Mouse (Mus musculus) c-Kit-positive CD71-positive TER-119-negative erythroid progenitor cells, embryonic 14.5 days (primary cell): ENCODE results near the gene Lpo.
A peak's percentile ranks its signal among the peaks of the same experiment; 100 is the strongest.

ENCODE experiments used
- DNase-seq: peaks from one replicate; pipeline ENCODE4 v3.0.0-alpha.2; 2013; ENCODE audit warnings: low read depth

The Lpo gene

DNA sequence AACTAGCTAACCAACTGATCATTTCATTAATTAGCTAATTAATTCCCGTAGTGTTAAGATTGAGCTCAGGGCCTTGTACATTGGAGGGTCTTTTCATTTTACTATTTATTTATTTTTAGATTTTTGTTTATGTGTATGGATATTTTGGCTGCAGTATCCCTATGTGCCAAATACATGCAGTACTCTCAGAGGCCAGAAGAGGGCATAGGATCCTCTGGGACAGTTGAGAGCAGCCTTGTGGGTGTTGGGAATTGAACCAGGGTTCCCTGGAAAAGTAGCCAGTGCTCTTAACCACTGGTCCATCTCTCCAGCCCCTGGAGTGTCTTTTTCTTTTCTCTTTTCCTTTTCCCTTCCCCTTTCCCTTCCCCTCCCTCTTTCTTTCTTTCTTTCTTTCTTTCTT, 22.6 kb downstream of the Lpo start:
- DNase-seq = peak; percentile 37

- no peak for DNase-seq
These were observed 25.5 kb downstream of the Lpo start for GRCm38 (mm10) chr11:87802621-87803020.

DNA sequence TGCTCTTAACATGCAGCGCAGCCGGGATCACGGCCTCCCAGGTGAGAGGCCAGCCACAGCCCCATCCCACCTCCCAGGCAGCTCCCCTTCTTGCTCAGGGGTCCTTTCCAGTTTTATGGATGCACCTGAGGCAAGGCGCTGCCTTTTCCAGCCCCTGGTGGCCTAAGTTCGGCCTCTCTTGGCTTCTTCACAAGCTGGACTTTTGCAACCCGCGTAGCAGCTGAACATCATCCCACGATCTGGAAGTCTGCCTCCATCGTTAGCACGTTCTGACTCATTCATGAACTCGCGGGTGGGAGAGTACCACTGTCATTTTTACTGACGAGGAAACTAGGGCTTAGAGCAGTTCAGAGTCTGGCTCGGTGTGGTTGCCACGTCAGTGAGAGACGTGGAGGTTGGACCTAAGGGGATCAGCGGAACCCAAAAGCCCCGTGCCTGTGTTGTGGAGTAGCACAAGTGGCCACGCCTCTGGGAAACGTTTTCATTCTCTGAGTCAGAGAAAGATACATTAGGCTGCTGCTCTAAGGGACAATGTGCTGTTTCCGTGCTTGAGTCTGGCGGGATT, 26.3 kb downstream of the Lpo start:
- no peak for DNase-seq

- DNase-seq = no peak
These were observed 34.6 kb downstream of the Lpo start, which contains the start of gene Mpo for GRCm38 (mm10) chr11:87793460-87793859. Gene Mpo (plus strand): TSS chr11:87793581.

GRCm38 (mm10) chr11:87790088-87790487, 38.0 kb downstream of the Lpo start:
- DNase-seq = no peak

GRCm38 (mm10) chr11:87780130-87780529, 48.0 kb downstream of the Lpo start:
- DNase-seq = no peak

DNA sequence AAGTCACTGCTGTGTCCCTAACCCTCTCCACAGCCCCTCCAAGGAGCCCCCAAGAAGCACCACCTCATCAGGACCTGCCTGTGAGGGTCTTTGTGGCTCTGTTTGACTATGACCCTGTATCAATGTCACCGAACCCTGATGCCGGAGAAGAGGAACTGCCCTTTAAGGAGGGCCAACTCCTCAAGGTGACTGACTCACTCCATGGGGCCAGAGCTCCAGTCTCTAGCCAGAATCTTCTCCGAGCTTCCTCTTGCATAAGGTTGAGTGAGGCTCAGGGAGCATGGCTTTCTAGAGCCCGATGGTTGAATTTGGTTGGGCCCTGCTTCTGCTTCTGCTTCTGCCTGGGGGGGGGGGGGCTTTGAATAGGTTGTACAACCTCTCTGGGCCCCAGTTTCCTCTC, 48.7 kb downstream of the Lpo start:
- DNase-seq = no peak

DNA sequence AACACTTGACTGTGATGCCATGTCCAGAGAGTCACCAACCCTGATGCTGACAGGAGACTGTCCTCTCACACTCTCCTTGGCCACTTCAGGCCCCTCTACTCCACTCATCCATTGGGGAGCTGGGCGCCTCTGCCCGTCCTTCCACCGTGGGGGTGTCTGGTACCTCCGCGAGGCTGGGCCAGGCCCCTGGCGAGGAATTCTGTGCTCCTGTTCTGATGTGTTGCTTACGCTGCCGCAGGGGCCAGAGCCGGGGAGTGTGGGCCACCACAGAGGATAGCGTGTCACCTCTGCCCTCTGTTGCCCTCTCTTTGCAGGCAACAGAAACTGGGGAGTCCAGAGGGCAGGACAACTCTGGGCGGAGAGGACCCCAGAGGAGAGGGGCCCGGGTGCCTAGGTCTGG, 49.2 kb downstream of the Lpo start:
- no peak for DNase-seq

DNA sequence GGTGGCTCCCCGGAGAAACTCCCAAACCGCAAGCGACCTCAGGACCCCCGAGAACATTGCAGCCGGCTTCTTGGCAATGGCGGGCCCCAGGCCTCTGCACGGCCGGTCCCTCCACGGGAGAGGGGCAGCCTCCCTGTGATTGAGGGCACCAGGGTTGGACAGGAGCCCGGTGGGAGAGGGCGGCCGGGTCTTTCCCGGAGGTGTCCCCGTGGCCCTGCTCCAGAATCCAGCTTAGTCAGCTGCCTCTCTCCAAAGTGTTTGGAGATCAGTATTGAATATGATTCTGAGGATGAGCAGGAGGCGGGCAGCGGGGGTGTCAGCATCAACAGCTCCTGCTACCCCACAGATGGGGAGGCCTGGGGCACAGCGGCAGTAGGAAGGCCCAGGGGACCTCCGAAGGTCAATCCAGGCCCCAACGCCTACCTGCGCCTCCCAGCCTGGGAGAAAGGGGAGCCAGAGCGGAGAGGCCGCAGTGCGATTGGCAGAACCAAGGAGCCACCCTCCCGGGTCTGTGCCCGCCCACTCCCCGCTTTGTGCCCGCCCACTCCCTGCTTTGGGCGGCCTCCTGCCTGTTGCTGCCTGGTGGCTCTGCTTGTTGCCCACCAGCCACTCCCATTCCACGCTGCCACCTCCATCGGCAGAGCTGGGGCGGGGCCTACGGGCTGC, 49.9 kb downstream of the Lpo start:
- DNase-seq = peak; percentile 51

DNA sequence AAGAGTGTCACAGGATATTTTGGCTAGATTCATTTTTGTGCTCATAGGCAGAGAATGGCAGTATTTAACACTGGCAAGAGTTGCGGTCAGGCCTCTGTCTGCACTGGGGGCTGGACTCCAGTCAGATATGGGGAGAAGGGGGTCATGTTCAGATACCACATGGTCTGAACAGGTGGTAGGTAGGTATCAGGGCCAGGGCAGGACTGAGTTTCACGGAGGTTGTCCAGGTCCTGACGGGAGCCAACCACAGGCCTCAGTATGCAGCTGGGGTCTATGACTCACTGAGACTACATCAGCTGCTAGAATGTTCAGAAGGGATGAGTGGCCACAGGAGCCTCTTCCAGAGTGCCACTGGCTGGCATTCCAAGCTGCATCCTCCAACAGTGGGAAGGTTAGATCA, 55.7 kb downstream of the Lpo start:
- no peak for DNase-seq

DNA sequence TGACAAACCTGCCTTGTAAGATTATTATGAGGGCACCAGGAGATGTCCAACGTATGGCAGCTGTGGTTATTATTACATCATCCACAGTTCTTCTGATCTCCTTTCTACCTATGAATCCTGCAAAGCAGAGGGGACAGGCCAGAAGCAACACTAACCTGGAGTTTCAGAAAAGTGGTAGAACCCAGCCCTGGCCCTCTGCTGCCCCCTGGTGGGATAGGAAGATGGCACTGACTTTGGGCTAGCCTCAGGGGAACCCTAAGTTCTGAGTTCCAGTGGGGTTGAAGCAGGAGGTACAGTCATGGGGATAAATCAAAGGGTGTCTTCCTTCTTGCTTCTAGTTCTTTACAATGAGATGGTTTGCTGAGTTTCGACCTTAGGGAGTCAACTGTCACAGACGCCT, 57.1 kb downstream of the Lpo start:
- peak; percentile 68 for DNase-seq

- no peak for DNase-seq
These were observed 59.3 kb downstream of the Lpo start for GRCm38 (mm10) chr11:87768745-87769144.

DNA sequence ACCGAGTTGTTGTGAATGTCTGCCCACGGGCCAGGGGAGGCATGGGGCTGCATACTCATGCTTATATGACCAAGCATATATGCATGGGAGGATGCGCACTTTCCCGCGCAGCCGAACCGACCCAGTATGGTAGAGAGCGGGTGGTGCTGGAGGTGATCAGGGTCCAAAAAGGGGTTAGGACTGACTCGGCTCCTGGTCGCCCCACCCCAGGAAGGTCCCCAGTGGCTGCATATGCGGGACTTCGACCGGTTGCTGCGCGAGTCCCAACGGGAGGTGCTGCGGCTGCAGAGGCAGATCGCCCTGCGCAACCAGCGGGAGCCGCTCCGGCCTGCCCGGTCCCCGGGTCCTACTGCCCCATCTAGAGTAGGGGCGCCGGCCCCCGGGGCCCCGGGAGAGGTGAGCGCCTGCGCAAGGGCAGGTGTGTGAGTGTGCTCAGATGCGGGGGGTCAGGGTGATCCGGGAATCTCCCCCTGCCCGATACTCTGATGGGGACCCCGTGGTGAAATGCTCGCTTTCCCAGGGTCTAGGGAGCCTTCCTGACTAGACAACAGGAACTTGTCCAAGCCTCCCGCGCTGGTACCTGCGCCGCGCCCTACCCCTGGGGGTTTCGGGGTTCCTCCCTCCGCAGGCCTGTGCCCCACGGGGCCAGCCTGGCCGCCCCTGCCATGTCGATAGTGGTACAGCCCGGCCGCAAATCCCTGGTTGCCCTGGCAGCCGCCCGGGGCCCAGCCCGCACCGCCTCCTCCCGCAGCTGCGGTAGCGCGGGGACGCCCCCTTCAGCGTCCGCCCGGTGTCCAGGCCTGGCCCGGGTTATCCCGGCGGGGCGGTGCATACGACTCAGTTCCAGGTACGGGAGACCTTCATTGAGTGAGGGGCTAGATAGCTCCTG, 63.9 kb downstream of the Lpo start:
- DNase-seq = no peak

DNA sequence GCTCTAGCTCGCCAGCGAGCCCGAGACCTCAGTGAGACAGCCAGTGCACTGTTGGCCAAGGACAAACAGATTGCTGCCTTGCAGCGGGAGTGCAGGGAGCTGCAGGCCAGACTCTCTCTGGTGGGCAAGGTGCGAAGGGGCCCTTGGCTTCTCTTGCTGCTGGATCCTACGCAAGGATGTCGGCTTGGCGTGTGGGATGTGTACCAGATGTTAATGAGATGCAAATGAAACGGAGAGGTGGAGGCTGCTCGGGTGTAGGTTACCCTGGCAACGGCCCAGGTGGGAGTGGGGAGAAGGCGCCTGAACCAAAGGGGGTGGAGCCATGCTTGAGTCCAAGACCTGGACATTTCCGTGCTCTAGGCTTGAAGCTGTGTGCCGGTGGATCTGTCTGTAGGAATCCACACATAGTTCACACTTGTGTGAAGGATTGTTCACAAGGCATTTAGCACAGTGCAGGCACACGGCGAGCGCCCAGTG, 64.5 kb downstream of the Lpo start:
- no peak for DNase-seq

GRCm38 (mm10) chr11:87762702-87763385, 65.2 kb downstream of the Lpo start:
- DNase-seq = no peak

DNA sequence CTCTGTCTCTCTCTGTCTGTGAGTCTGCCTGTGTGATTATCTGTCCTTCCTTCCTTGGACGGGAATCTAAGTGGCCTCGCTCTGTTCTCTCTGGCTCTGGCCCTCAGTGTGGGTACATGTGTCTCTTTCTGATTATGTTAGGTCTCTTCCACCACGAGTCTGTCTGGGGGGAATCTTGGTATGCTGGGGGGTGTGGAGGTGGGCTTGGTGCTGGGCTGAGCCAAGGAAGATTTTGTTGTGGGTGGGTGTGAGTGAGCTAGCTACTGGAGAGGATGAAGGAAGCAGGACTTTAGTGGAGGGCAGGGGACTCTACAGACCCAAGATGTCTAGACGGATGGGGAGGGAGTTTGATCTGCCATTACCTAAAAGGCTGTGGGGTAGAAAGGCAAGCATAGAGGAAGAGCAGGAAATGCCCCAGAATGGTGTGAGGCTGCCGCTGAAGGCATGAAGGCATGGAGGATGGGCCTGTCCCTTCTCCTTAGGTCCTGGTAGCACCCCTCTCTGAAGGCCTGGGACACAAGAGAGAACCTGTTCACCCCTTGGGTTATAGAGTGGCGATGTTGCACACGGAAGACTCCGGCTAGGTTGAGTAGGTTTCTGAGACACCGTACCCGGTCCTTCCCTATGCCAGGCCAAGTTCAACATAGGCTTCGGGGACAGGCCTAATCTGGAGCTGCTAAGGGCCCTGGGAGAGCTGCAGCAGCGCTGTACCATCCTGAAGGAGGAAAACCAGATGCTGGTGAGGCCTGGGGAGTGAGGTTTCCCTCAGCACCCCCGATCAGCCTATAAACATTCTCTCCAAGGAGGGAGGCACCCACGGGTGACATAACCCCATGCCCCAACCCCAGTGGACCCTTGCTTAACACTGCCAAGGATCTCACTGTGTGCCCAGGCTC, 66.0 kb downstream of the Lpo start:
- no peak for DNase-seq

GRCm38 (mm10) chr11:87761181-87761721, 66.8 kb downstream of the Lpo start:
- DNase-seq = no peak

- no peak for DNase-seq
These were observed 67.6 kb downstream of the Lpo start, which contains the start of gene Tspoap1 for GRCm38 (mm10) chr11:87760301-87761081. Gene Tspoap1 (plus strand): TSS chr11:87760541.

DNA sequence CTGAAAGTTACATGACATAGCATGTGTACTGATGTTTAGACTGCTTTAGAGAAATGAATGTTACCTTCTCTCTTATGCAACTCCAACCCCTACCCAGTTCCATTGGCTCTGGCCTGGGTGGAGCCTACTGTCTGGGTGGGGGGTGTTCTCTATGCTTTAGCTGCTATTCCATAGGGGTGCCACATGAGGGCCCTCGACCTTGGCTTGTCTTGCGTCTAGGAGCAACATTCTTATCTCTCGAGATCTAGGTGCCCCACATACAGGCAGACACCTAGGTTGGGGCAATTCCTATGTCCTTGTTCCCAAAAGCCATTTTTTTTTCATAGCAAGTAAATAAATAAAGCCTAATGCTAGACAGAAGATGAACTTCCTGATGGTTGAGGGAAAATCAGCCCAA, 68.5 kb downstream of the Lpo start:
- peak; percentile 78 for DNase-seq

- peak; percentile 50 for DNase-seq
These were observed 69.0 kb downstream of the Lpo start for GRCm38 (mm10) chr11:87758957-87759608.
